16 mouse cellular contexts compared by ENCODE assay signal in genomic region chr5:17280203-17280602, GRCm38 (mm10).
"Had no signal": no experiment of that assay in that cellular context is flagged by ENCODE, and none has a peak within 500 bp of the region (broad histone marks: within the 10 kb centered on the region; RNA-seq: fewer than 3 reads in every experiment).

No protein-coding gene starts in this region.

- H3K4me1 ChIP-seq: limb, embryonic 15.5 days; midbrain, embryonic 10.5 days; neural tube, embryonic 12.5 days had no signal

- DNase-seq: kidney, adult 11 months; kidney, postnatal 36 days; layer of hippocampus, adult 9-11 months; layer of hippocampus, postnatal 36 days; lung, adult 2 months; lung, postnatal 36 days; midbrain, embryonic 14.5 days; spleen, adult 18-20 months; thymus, adult 2 months; thymus, postnatal 36 days had no signal

- H3K27ac ChIP-seq: kidney, postnatal 0 days; limb, embryonic 15.5 days; liver, embryonic 14.5 days; midbrain, embryonic 10.5 days; neural tube, embryonic 12.5 days had no signal

- H3K4me3 ChIP-seq: limb, embryonic 15.5 days; midbrain, embryonic 10.5 days; neural tube, embryonic 12.5 days had no signal

- H3K9me3 ChIP-seq: limb, embryonic 15.5 days; midbrain, embryonic 10.5 days; neural tube, embryonic 12.5 days had no signal

- H3K36me3 ChIP-seq: limb, embryonic 15.5 days; midbrain, embryonic 10.5 days; neural tube, embryonic 12.5 days had no signal

- H3K4me2 ChIP-seq: limb, embryonic 15.5 days; neural tube, embryonic 12.5 days had no signal

- ATAC-seq: lung, postnatal 0 days had no signal

- H3K27me3 ChIP-seq: limb, embryonic 15.5 days; neural tube, embryonic 12.5 days had no signal

- H3K9ac ChIP-seq: limb, embryonic 15.5 days; liver, embryonic 14.5 days; neural tube, embryonic 12.5 days had no signal
